Mouse (Mus musculus): Measurements from ENCODE around the gene Rgs13. TPM values are rescaled to one million over a fixed set of nuclear protein-coding genes. Genes with fewer than 3 reads are reported as not detected.

Gene Rgs13
- polyA plus RNA-seq, 1 experiment from 2014 or later = 0.12 TPM

Other genes with a start within 250 kb of the Rgs13 start
- gene Rgs2, start 173.2 kb downstream of the Rgs13 start, polyA plus RNA-seq (2015; fragmentation: Nextera tagmentation; extraction: Ambion mirVana) = 80.3 and 85.8 TPM in 2 replicates
- 0.13 and 0.22 TPM in 2 replicates for gene Rgs1, start 71.9 kb upstream of the Rgs13 start, polyA plus RNA-seq (2015; fragmentation: Nextera tagmentation; extraction: Ambion mirVana)

Measured in stomach, embryonic 16.5 days (tissue).